Mouse (Mus musculus): ENCODE measurements around the gene Atg2b. TPM values are rescaled to one million over a fixed set of nuclear protein-coding genes. Genes with fewer than 3 reads are reported as not detected.

Atg2b gene
- polyA plus RNA-seq, 1 experiment: 0.63 TPM

DNA sequence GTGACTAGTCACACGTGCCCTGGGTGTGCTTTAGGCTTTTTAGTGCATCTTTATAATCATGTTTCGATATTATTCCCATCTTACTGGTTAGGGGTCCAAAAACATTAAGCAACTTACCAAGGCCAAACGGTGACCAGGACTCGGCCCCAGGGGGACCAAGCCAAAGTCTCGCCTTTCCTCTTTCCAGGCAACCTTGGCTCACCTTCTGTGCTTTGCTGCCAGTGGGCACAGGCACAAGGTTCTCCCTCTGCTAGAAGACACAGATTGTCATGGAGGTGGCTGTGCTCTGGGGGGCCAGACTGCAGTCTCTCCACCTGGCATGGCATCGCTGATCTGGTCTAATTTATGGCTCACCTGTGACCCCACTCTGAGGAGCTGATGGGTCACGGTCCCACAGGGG lies 94.2 kb downstream of the Atg2b start:
- Histone ChIP-seq H3K4me3 (replicated peaks) (no peak overlapping the region), H3K36me3 (ENCODE audit: control insufficient read depth) (no peaks in the 10 kb centered on the region), H3K4me1 (ENCODE audit: control insufficient read depth) (no peaks in the 10 kb centered on the region), H3K9me3 (ENCODE audit: control insufficient read depth, low read length) (no peaks in the 10 kb centered on the region), H3K27me3 (ENCODE audit: control insufficient read depth) (no peaks in the 10 kb centered on the region)
- no peak for TF ChIP-seq TAL1 (IDR thresholded peaks at IDR 0.05; ENCODE audit: low read length)
- TF ChIP-seq GATA1 (IDR thresholded peaks at IDR 0.05; ENCODE audit: low read length): no peak

- H3K4me1 ChIP-seq (ENCODE audit: control insufficient read depth): peaks cover 18% of the 10 kb centered on the region
- no peak for TF ChIP-seq TAL1 (IDR thresholded peaks at IDR 0.05; ENCODE audit: low read length)
- no peaks in the 10 kb centered on the region for H3K36me3 ChIP-seq (ENCODE audit: control insufficient read depth)
- H3K27me3 ChIP-seq (ENCODE audit: control insufficient read depth): no peaks in the 10 kb centered on the region
- no peak overlapping the region for H3K4me3 ChIP-seq (replicated peaks)
- no peaks in the 10 kb centered on the region for H3K9me3 ChIP-seq (ENCODE audit: control insufficient read depth, low read length)
These were observed 97.5 kb downstream of the Atg2b start for GRCm38 (mm10) chr12:105587526-105587925.

- Histone ChIP-seq H3K27me3 (ENCODE audit: control insufficient read depth) (no peaks in the 10 kb centered on the region), H3K4me3 (replicated peaks) (no peak overlapping the region), H3K4me1 (ENCODE audit: control insufficient read depth) (peaks cover 18% of the 10 kb centered on the region), H3K36me3 (ENCODE audit: control insufficient read depth) (no peaks in the 10 kb centered on the region), H3K9me3 (ENCODE audit: control insufficient read depth, low read length) (no peaks in the 10 kb centered on the region)
- TF ChIP-seq GATA1 (IDR thresholded peaks at IDR 0.05; ENCODE audit: low read length) (no peak), TAL1 (IDR thresholded peaks at IDR 0.05; ENCODE audit: low read length) (no peak)
These were observed 100.2 kb downstream of the Atg2b start for GRCm38 (mm10) chr12:105584851-105585250.

GRCm38 (mm10) chr12:105583484-105583883 lies 101.5 kb downstream of the Atg2b start:
- H3K4me1 ChIP-seq (ENCODE audit: control insufficient read depth): peaks cover 18% of the 10 kb centered on the region
- H3K27me3 ChIP-seq (ENCODE audit: control insufficient read depth): no peaks in the 10 kb centered on the region
- no peaks in the 10 kb centered on the region for H3K9me3 ChIP-seq (ENCODE audit: control insufficient read depth, low read length)
- H3K4me3 ChIP-seq (replicated peaks): no peak overlapping the region
- no peaks in the 10 kb centered on the region for H3K36me3 ChIP-seq (ENCODE audit: control insufficient read depth)
- no peak for TF ChIP-seq TAL1 (IDR thresholded peaks at IDR 0.05; ENCODE audit: low read length)
- no peak for TF ChIP-seq GATA1 (IDR thresholded peaks at IDR 0.05; ENCODE audit: low read length)

- Histone ChIP-seq H3K4me1 (ENCODE audit: control insufficient read depth) (peaks cover 18% of the 10 kb centered on the region), H3K4me3 (replicated peaks) (no peak overlapping the region), H3K27me3 (ENCODE audit: control insufficient read depth) (no peaks in the 10 kb centered on the region), H3K9me3 (ENCODE audit: control insufficient read depth, low read length) (no peaks in the 10 kb centered on the region), H3K36me3 (ENCODE audit: control insufficient read depth) (no peaks in the 10 kb centered on the region)
- TF ChIP-seq GATA1 (IDR thresholded peaks at IDR 0.05; ENCODE audit: low read length) (no peak), TAL1 (IDR thresholded peaks at IDR 0.05; ENCODE audit: low read length) (no peak)
These were observed 102.5 kb downstream of the Atg2b start for GRCm38 (mm10) chr12:105582486-105582885.

DNA sequence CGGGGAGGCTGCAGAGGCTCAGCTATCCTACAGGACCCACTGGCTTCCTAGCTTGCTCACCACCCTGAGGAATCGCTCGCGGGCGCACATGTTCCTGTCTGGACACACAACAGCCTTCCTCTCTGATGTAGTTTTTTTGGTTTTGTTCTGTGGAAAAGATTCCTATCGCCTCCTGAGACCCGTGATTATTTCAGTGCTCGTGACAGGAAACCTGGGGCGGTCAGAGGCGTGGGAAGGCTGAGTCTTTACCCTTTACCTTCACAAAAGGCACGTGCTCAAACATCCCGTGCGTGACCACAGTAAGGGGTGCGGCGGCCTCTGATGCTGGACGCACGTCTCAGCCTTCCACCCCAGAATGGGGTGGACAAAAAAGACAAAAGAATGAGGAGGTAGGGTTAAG lies 104.5 kb downstream of the Atg2b start:
- H3K27me3 ChIP-seq (ENCODE audit: control insufficient read depth): no peaks in the 10 kb centered on the region
- no peak for TF ChIP-seq GATA1 (IDR thresholded peaks at IDR 0.05; ENCODE audit: low read length)
- no peak for TF ChIP-seq TAL1 (IDR thresholded peaks at IDR 0.05; ENCODE audit: low read length)
- H3K9me3 ChIP-seq (ENCODE audit: control insufficient read depth, low read length): no peaks in the 10 kb centered on the region
- no peaks in the 10 kb centered on the region for H3K36me3 ChIP-seq (ENCODE audit: control insufficient read depth)
- H3K4me1 ChIP-seq (ENCODE audit: control insufficient read depth): peaks cover 18% of the 10 kb centered on the region
- no peak overlapping the region for H3K4me3 ChIP-seq (replicated peaks)

- H3K4me1 ChIP-seq (ENCODE audit: control insufficient read depth): no peaks in the 10 kb centered on the region
- no peaks in the 10 kb centered on the region for H3K36me3 ChIP-seq (ENCODE audit: control insufficient read depth)
- no peaks in the 10 kb centered on the region for H3K9me3 ChIP-seq (ENCODE audit: control insufficient read depth, low read length)
- H3K27me3 ChIP-seq (ENCODE audit: control insufficient read depth): no peaks in the 10 kb centered on the region
- no peak overlapping the region for H3K4me3 ChIP-seq (replicated peaks)
- TF ChIP-seq GATA1 (IDR thresholded peaks at IDR 0.05; ENCODE audit: low read length): no peak
- TF ChIP-seq TAL1 (IDR thresholded peaks at IDR 0.05; ENCODE audit: low read length): no peak
These were observed 110.7 kb downstream of the Atg2b start for GRCm38 (mm10) chr12:105574356-105574755.

- H3K4me3 ChIP-seq (replicated peaks): no peak overlapping the region
- H3K27me3 ChIP-seq (ENCODE audit: control insufficient read depth): no peaks in the 10 kb centered on the region
- H3K4me1 ChIP-seq (ENCODE audit: control insufficient read depth): no peaks in the 10 kb centered on the region
- no peaks in the 10 kb centered on the region for H3K9me3 ChIP-seq (ENCODE audit: control insufficient read depth, low read length)
- no peaks in the 10 kb centered on the region for H3K36me3 ChIP-seq (ENCODE audit: control insufficient read depth)
- TF ChIP-seq GATA1 (IDR thresholded peaks at IDR 0.05; ENCODE audit: low read length): no peak
These were observed 112.4 kb downstream of the Atg2b start for GRCm38 (mm10) chr12:105572622-105573021.

GRCm38 (mm10) chr12:105571867-105572266 lies 113.1 kb downstream of the Atg2b start:
- peaks cover 2% of the 10 kb centered on the region; the same call in 1 of the 2 replicates for H3K27me3 ChIP-seq (ENCODE audit: control insufficient read depth)
- H3K36me3 ChIP-seq (ENCODE audit: control insufficient read depth): no peaks in the 10 kb centered on the region
- H3K4me3 ChIP-seq (replicated peaks): no peak overlapping the region
- H3K9me3 ChIP-seq (ENCODE audit: control insufficient read depth, low read length): no peaks in the 10 kb centered on the region
- TF ChIP-seq TAL1 (IDR thresholded peaks at IDR 0.05; ENCODE audit: low read length) (no peak), GATA1 (IDR thresholded peaks at IDR 0.05; ENCODE audit: low read length) (no peak)
- no peaks in the 10 kb centered on the region for H3K4me1 ChIP-seq (ENCODE audit: control insufficient read depth)

Other genes starting within 250 kb of the Atg2b start
- gene D430019H16Rik, start 231.4 kb downstream of the Atg2b start, polyA plus RNA-seq (2012): not detected in 2 replicates
- gene Bdkrb2, start 122.0 kb downstream of the Atg2b start, polyA plus RNA-seq (2012): not detected in 2 replicates
- not detected in 2 replicates for gene Bdkrb1, start 82.1 kb downstream of the Atg2b start, polyA plus RNA-seq (2012)
- gene Gskip, start 382 bp downstream of the Atg2b start, polyA plus RNA-seq (2012): 0.02 and 0.04 TPM in 2 replicates
- not detected in 2 replicates for gene Ak7, start 20.8 kb upstream of the Atg2b start, polyA plus RNA-seq (2012)
- gene Papola, start 99.5 kb upstream of the Atg2b start, polyA plus RNA-seq (2012): 8.4 and 14.5 TPM in 2 replicates